Mouse (Mus musculus): ENCODE measurements around the gene Taar1. TPM values are rescaled to one million over a fixed set of nuclear protein-coding genes. Genes with fewer than 3 reads are reported as not detected.

Gene Taar1
- polyA plus RNA-seq, 1 experiment from 2014 or later, result not detected

- H3K4me1 ChIP-seq (ENCODE audit: control insufficient read depth, insufficient read depth, low read length), result no peaks in the 10 kb centered on the region
These were observed 2.3 kb downstream of the Taar1 start for GRCm38 (mm10) chr10:23922468-23922867.

GRCm38 (mm10) chr10:23923941-23924340 is 3.8 kb downstream of the Taar1 start:
- H3K27ac ChIP-seq (ENCODE audit: low read length), result no peak overlapping the region
- H3K4me2 ChIP-seq (ENCODE audit: low read depth, low read length), result no peak overlapping the region
- no peaks in the 10 kb centered on the region for H3K27me3 ChIP-seq (ENCODE audit: control insufficient read depth, insufficient read depth, low read length)
- H3K9me3 ChIP-seq (replicated peaks; ENCODE audit: control insufficient read depth, low read length), result no peaks in the 10 kb centered on the region
- no peaks in the 10 kb centered on the region for H3K4me1 ChIP-seq (ENCODE audit: control insufficient read depth, insufficient read depth, low read length)
- H3K4me3 ChIP-seq (ENCODE audit: low read length), result no peak overlapping the region
- no peaks in the 10 kb centered on the region for H3K36me3 ChIP-seq (ENCODE audit: control insufficient read depth, insufficient read depth)
- no peak overlapping the region for H3K9ac ChIP-seq (ENCODE audit: low read length)
- ATAC-seq (replicated peaks; ENCODE audit: extremely low read depth, insufficient read depth, low FRiP score), result no peak
- 72% methylated on average over 2 of the region's 2 CpGs for WGBS

More at GRCm38 (mm10) chr10:23922468-23922867, 2.3 kb downstream of the Taar1 start:
- Histone ChIP-seq H3K9ac (ENCODE audit: low read length) (no peak overlapping the region), H3K9me3 (replicated peaks; ENCODE audit: control insufficient read depth, low read length) (no peaks in the 10 kb centered on the region), H3K36me3 (ENCODE audit: control insufficient read depth, insufficient read depth) (no peaks in the 10 kb centered on the region), H3K27ac (ENCODE audit: low read length) (no peak overlapping the region), H3K4me2 (ENCODE audit: low read depth, low read length) (no peak overlapping the region), H3K4me3 (ENCODE audit: low read length) (no peak overlapping the region), H3K27me3 (ENCODE audit: control insufficient read depth, insufficient read depth, low read length) (no peaks in the 10 kb centered on the region)
- no peak for ATAC-seq (replicated peaks; ENCODE audit: extremely low read depth, insufficient read depth, low FRiP score)
- WGBS, result 76% methylated on average over 3 of the region's 3 CpGs

GRCm38 (mm10) chr10:23937613-23938012 is 17.5 kb downstream of the Taar1 start:
- 44% methylated on average over 4 of the region's 4 CpGs for WGBS
- H3K4me1 ChIP-seq (ENCODE audit: control insufficient read depth, insufficient read depth, low read length), result no peaks in the 10 kb centered on the region
- H3K4me3 ChIP-seq (ENCODE audit: low read length), result no peak overlapping the region
- H3K36me3 ChIP-seq (ENCODE audit: control insufficient read depth, insufficient read depth), result no peaks in the 10 kb centered on the region
- no peak for ATAC-seq (replicated peaks; ENCODE audit: extremely low read depth, insufficient read depth, low FRiP score)
- no peak overlapping the region for H3K27ac ChIP-seq (ENCODE audit: low read length)
- H3K9me3 ChIP-seq (replicated peaks; ENCODE audit: control insufficient read depth, low read length), result no peaks in the 10 kb centered on the region
- no peak overlapping the region for H3K9ac ChIP-seq (ENCODE audit: low read length)
- no peak overlapping the region for H3K4me2 ChIP-seq (ENCODE audit: low read depth, low read length)
- no peaks in the 10 kb centered on the region for H3K27me3 ChIP-seq (ENCODE audit: control insufficient read depth, insufficient read depth, low read length)

GRCm38 (mm10) chr10:23938312-23938711 is 18.2 kb downstream of the Taar1 start, which contains the start of gene Taar2:
Gene Taar2, plus strand, starts transcription at chr10:23938572.
- H3K4me1 ChIP-seq (ENCODE audit: control insufficient read depth, insufficient read depth, low read length), result no peaks in the 10 kb centered on the region
- H3K4me3 ChIP-seq (ENCODE audit: low read length), result no peak within 1 kb of the TSS
- no peak within 1 kb of the TSS for H3K4me2 ChIP-seq (ENCODE audit: low read depth, low read length)
- H3K27me3 ChIP-seq (ENCODE audit: control insufficient read depth, insufficient read depth, low read length), result no peaks in the 10 kb centered on the region
- no peaks in the 10 kb centered on the region for H3K9me3 ChIP-seq (replicated peaks; ENCODE audit: control insufficient read depth, low read length)
- ATAC-seq (replicated peaks; ENCODE audit: extremely low read depth, insufficient read depth, low FRiP score), result no peak
- H3K36me3 ChIP-seq (ENCODE audit: control insufficient read depth, insufficient read depth), result no peaks in the 10 kb centered on the region
- 68% methylated on average over 6 of the region's 6 CpGs for WGBS
- H3K27ac ChIP-seq (ENCODE audit: low read length), result no peak within 1 kb of the TSS
- no peak within 1 kb of the TSS for H3K9ac ChIP-seq (ENCODE audit: low read length)

GRCm38 (mm10) chr10:23942465-23942864 is 22.3 kb downstream of the Taar1 start:
- Histone ChIP-seq H3K27me3 (ENCODE audit: control insufficient read depth, insufficient read depth, low read length) (no peaks in the 10 kb centered on the region), H3K36me3 (ENCODE audit: control insufficient read depth, insufficient read depth) (no peaks in the 10 kb centered on the region), H3K9ac (ENCODE audit: low read length) (no peak overlapping the region), H3K27ac (ENCODE audit: low read length) (no peak overlapping the region), H3K4me1 (ENCODE audit: control insufficient read depth, insufficient read depth, low read length) (no peaks in the 10 kb centered on the region), H3K4me3 (ENCODE audit: low read length) (no peak overlapping the region), H3K4me2 (ENCODE audit: low read depth, low read length) (no peak overlapping the region), H3K9me3 (replicated peaks; ENCODE audit: control insufficient read depth, low read length) (no peaks in the 10 kb centered on the region)
- ATAC-seq (replicated peaks; ENCODE audit: extremely low read depth, insufficient read depth, low FRiP score), result no peak
- WGBS, result 77% methylated on average over 5 of the region's 5 CpGs

GRCm38 (mm10) chr10:23948026-23948425 is 27.9 kb downstream of the Taar1 start:
- no peak for ATAC-seq (replicated peaks; ENCODE audit: extremely low read depth, insufficient read depth, low FRiP score)
- H3K27ac ChIP-seq (ENCODE audit: low read length), result no peak overlapping the region
- H3K9ac ChIP-seq (ENCODE audit: low read length), result no peak overlapping the region
- no peak overlapping the region for H3K4me3 ChIP-seq (ENCODE audit: low read length)
- no peaks in the 10 kb centered on the region for H3K27me3 ChIP-seq (ENCODE audit: control insufficient read depth, insufficient read depth, low read length)
- H3K4me1 ChIP-seq (ENCODE audit: control insufficient read depth, insufficient read depth, low read length), result no peaks in the 10 kb centered on the region
- 38% methylated on average over 7 of the region's 7 CpGs for WGBS
- H3K4me2 ChIP-seq (ENCODE audit: low read depth, low read length), result no peak overlapping the region
- H3K36me3 ChIP-seq (ENCODE audit: control insufficient read depth, insufficient read depth), result no peaks in the 10 kb centered on the region
- no peaks in the 10 kb centered on the region for H3K9me3 ChIP-seq (replicated peaks; ENCODE audit: control insufficient read depth, low read length)

- no peak within 1 kb of the TSS for H3K4me2 ChIP-seq (ENCODE audit: low read depth, low read length)
- ATAC-seq (replicated peaks; ENCODE audit: extremely low read depth, insufficient read depth, low FRiP score), result no peak
- H3K27ac ChIP-seq (ENCODE audit: low read length), result no peak within 1 kb of the TSS
- no peaks in the 10 kb centered on the region for H3K4me1 ChIP-seq (ENCODE audit: control insufficient read depth, insufficient read depth, low read length)
- no peak within 1 kb of the TSS for H3K9ac ChIP-seq (ENCODE audit: low read length)
- no peaks in the 10 kb centered on the region for H3K27me3 ChIP-seq (ENCODE audit: control insufficient read depth, insufficient read depth, low read length)
- H3K4me3 ChIP-seq (ENCODE audit: low read length), result no peak within 1 kb of the TSS
- no peaks in the 10 kb centered on the region for H3K9me3 ChIP-seq (replicated peaks; ENCODE audit: control insufficient read depth, low read length)
- no peaks in the 10 kb centered on the region for H3K36me3 ChIP-seq (ENCODE audit: control insufficient read depth, insufficient read depth)
- WGBS, result 79% methylated on average over 16 of the region's 16 CpGs
These were observed 29.4 kb downstream of the Taar1 start, which contains the start of gene Taar3 for GRCm38 (mm10) chr10:23949508-23950005. Gene Taar3, plus strand, starts transcription at chr10:23949558.

GRCm38 (mm10) chr10:23951714-23952113 is 31.6 kb downstream of the Taar1 start:
- Histone ChIP-seq H3K4me2 (ENCODE audit: low read depth, low read length) (no peak overlapping the region), H3K27me3 (ENCODE audit: control insufficient read depth, insufficient read depth, low read length) (no peaks in the 10 kb centered on the region), H3K9me3 (replicated peaks; ENCODE audit: control insufficient read depth, low read length) (no peaks in the 10 kb centered on the region), H3K4me3 (ENCODE audit: low read length) (no peak overlapping the region), H3K27ac (ENCODE audit: low read length) (no peak overlapping the region), H3K9ac (ENCODE audit: low read length) (no peak overlapping the region), H3K4me1 (ENCODE audit: control insufficient read depth, insufficient read depth, low read length) (no peaks in the 10 kb centered on the region), H3K36me3 (ENCODE audit: control insufficient read depth, insufficient read depth) (no peaks in the 10 kb centered on the region)
- WGBS, result 76% methylated on average over 6 of the region's 6 CpGs
- no peak for ATAC-seq (replicated peaks; ENCODE audit: extremely low read depth, insufficient read depth, low FRiP score)

- 62% methylated on average over 3 of the region's 3 CpGs for whole genome bisulfite sequencing
- Histone ChIP-seq H3K4me2 (ENCODE audit: low read depth, low read length) (no peak overlapping the region), H3K4me3 (ENCODE audit: low read length) (no peak overlapping the region), H3K9ac (ENCODE audit: low read length) (no peak overlapping the region), H3K27me3 (ENCODE audit: control insufficient read depth, insufficient read depth, low read length) (no peaks in the 10 kb centered on the region), H3K9me3 (replicated peaks; ENCODE audit: control insufficient read depth, low read length) (no peaks in the 10 kb centered on the region), H3K4me1 (ENCODE audit: control insufficient read depth, insufficient read depth, low read length) (no peaks in the 10 kb centered on the region), H3K36me3 (ENCODE audit: control insufficient read depth, insufficient read depth) (no peaks in the 10 kb centered on the region), H3K27ac (ENCODE audit: low read length) (no peak overlapping the region)
- no peak for ATAC-seq (replicated peaks; ENCODE audit: extremely low read depth, insufficient read depth, low FRiP score)
These were observed 38.9 kb downstream of the Taar1 start for GRCm38 (mm10) chr10:23959071-23959470.
